Mouse (Mus musculus) right cerebral cortex, postnatal 10 days (tissue): Measurements from ENCODE around the gene Gm45337.
A peak's percentile ranks its signal among the peaks of the same experiment; 100 is the strongest.

Source experiments
- DNase-seq, 2 experiments: peaks; one replicate each; pipeline ENCODE4 v3.0.0; 2021; ENCODE audit warnings: low spot score in 2 of 2

Gm45337 gene

GRCm38 (mm10) chr7:142104747-142105146 is 39.7 kb downstream of the Gm45337 start:
- no peak for DNase-seq

- DNase-seq = peak; percentile 86 to 89
These were observed 46.6 kb downstream of the Gm45337 start for GRCm38 (mm10) chr7:142097776-142098175.

DNA sequence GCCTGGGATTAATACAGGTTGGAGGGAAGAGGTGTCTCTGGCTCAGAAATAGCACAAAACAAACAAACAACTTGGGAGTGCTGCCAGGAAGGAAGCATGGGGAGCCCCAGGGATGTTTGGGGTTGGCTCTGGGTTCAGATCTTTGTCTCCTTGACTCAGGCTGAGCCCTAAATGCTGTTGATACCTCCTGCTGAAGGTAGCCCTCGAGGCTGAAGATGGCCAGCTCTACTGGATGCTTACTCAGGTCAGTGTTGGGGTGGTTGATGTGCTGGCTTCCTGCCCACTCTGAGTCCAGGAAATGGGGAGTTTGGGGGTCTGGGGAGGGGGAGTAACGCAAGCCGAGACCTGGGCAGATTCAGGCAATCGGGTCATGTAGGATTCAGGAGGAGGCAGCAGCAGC is 47.7 kb downstream of the Gm45337 start:
- DNase-seq = peak; percentile 36 to 40

DNA sequence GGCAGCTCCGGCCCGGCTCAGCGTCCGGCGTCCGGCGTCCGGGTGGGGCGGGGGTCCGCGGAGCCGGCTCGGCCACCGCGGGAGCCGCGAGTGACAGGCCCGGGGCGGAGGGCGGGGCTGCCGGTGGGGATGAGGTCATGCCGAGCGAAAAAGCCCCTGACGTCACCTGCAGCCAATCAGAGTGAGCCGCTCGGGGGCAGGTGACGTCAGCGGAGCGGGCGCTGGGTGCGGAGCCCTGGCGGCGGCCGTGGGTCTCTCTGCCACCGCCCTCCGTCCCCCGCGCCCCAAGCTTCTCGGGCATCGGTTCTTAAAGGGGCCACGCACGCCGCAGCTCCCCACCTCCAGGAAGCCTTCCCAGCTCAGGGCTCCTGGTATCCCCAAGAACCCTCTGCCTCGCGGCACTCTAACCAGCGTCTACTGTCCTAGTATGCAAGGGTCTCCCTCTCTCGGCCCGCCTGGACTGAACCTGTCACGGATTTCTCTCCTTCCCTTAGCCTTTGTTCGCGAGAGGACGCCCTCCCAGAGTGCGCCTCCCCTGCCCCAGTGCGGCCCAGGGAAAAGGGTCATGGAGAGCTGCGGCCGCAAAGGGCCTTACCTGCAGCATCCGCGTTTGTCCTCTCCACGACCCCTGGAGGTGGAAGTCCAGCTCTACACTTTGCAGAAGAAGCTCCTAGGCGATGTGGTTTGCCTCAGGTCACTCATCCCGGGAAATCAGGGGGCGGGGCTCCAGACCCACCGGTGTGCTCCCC is 49.0 kb downstream of the Gm45337 start, which contains the start of gene Dusp8:
Gene Dusp8, minus strand, starts transcription at position 661 of the 749 bp plus-strand sequence.
- peak; percentile 96 to 97 for DNase-seq

DNA sequence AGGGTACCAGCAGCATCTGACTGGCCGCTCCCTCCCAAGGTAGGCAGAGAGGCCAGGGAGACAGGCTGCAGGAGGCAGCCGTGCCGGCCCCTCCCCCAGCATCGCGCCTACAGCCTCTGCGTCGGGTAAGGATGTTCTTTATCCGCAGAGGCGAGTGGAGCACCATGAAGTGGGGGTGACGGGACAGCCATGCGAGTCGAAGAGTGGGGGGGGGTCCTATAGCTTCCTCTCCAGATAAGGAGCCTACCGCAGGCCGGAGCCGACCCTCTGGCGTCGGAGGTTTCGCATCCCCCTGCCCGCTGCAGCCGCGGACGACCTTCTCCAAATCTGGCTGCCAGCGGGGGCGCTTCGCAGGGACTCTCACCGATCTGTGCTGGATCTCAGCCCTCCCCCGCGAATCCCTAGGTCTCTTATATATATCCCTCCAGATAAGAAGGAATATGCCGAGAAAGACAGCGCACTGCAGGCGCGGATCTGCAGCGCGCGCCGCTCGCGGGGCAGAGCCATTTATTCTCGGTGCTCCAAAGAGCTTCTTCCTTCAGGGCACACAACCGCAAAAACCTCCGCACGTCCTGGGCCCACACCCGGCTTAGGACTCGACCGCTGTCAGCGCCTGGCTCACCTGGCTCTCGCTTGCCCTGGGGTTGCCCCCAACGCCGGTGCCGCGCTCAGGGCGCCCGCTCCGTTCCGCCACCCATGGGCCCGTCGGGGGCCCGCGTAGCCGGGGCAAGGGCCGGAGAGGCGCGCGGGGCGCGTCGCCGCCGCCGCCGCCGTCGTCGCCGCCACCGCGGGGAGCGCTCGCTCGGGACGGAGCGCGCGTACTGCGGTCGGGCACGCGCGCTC is 49.9 kb downstream of the Gm45337 start:
- peak; percentile 77 to 78 for DNase-seq

DNA sequence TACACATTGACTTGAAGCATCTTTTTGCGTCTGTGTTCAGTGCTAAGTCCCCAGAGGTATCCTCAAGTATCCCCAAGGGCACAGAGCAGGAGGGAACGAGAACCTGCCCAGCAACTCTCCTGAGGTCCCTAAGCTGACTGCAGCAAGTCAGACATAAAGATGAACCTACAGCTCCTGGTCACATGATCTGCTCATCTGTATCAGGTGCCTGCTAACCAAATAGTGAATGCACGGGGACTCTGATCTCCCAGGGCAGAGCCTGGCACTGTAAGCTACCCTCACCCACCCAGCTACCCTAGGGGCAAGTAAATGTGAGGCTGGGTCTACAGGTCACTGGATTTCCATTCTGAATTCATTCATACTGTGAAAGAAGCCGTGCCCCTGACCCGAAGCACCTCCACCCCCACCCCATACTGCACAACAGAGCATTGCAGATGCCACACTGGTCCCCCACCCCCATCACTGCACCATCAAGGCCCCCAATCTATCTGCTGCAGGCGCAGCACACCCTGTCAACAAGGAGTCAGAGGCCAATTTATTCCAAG is 50.6 kb downstream of the Gm45337 start:
- DNase-seq = peak in 1 of 2 experiments; percentile 33
